Comparison of ENCODE assay signal across 17 mouse cellular contexts in the genomic region with DNA sequence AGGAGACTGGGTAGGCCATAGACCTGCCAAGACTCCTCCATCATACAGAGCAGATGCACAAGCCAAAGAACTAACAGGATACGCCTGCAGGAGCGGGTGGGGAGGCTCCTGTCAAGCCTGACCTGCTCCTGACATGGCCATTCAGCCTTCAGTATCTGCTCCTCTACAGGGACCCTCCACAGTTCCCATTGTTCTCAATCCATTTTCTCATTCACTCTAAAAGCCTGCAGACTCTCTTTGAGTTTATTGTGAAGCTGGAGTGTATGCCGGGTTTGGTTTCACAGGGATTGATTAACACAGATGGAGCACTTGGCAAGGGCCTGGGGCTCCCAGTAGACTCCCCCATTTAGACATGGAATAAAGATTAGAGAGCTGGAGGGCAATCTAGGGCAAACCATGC. TPM values are rescaled to one million over a fixed set of nuclear protein-coding genes. Genes with fewer than 3 reads are reported as not detected.
DNase-seq lines count a peak whose midpoint lies in the region; ATAC-seq lines count a peak whose summit lies in the region.
"Had no signal": no experiment of that assay in that cellular context is flagged by ENCODE, and none has a peak within 500 bp of the region (broad histone marks: within the 10 kb centered on the region; RNA-seq: fewer than 3 reads in every experiment).

No protein-coding gene starts in this region.

- peaks cover 8% of the 10 kb centered on the region for H3K36me3 ChIP-seq in forebrain, embryonic 13.5 days (ENCODE audit: poor library complexity, severe bottlenecking)
- H3K36me3 ChIP-seq in hindbrain, embryonic 14.5 days (replicated peaks; ENCODE audit: control insufficient read depth, insufficient read depth): peaks cover 4% of the 10 kb centered on the region
- H3K36me3 ChIP-seq in midbrain, embryonic 15.5 days (replicated peaks): no peaks in the 10 kb centered on the region; the same call in 1 of the 2 replicates

- no peaks in the 10 kb centered on the region for H3K9me3 ChIP-seq in forebrain, embryonic 13.5 days (replicated peaks)
- no peaks in the 10 kb centered on the region for H3K9me3 ChIP-seq in hindbrain, embryonic 14.5 days (ENCODE audit: control insufficient read depth, low read length)
- H3K9me3 ChIP-seq in midbrain, embryonic 15.5 days: no peaks in the 10 kb centered on the region
- H3K9me3 ChIP-seq: limb, embryonic 13.5 days had no signal

- WGBS in forebrain, embryonic 13.5 days: 3% methylated on average over 3 of the region's 3 CpGs
- WGBS in hindbrain, embryonic 14.5 days: 14% methylated on average over 3 of the region's 3 CpGs
- 10% methylated on average over 3 of the region's 3 CpGs for WGBS in midbrain, embryonic 15.5 days

- H3K4me3 ChIP-seq in forebrain, embryonic 13.5 days: no peak overlapping the region
- H3K4me3 ChIP-seq in hindbrain, embryonic 14.5 days (replicated peaks; ENCODE audit: low read length): no peak overlapping the region
- H3K4me3 ChIP-seq in midbrain, embryonic 15.5 days: no peak overlapping the region
- H3K4me3 ChIP-seq: layer of hippocampus, adult 2 months; left cerebral cortex, adult 2 months; limb, embryonic 13.5 days had no signal

- no peak overlapping the region for H3K4me2 ChIP-seq in forebrain, embryonic 13.5 days
- H3K4me2 ChIP-seq in hindbrain, embryonic 14.5 days (replicated peaks): no peak overlapping the region
- no peak overlapping the region for H3K4me2 ChIP-seq in midbrain, embryonic 15.5 days
- H3K4me2 ChIP-seq: limb, embryonic 13.5 days had no signal

- no peak overlapping the region for H3K9ac ChIP-seq in forebrain, embryonic 13.5 days
- H3K9ac ChIP-seq in hindbrain, embryonic 14.5 days: no peak overlapping the region
- H3K9ac ChIP-seq in midbrain, embryonic 15.5 days: no peak overlapping the region
- H3K9ac ChIP-seq: limb, embryonic 13.5 days had no signal

- H3K27me3 ChIP-seq in forebrain, embryonic 13.5 days: no peaks in the 10 kb centered on the region
- H3K27me3 ChIP-seq in hindbrain, embryonic 14.5 days (ENCODE audit: control insufficient read depth, insufficient read depth, low read length): no peaks in the 10 kb centered on the region
- H3K27me3 ChIP-seq in midbrain, embryonic 15.5 days (replicated peaks): no peaks in the 10 kb centered on the region

- ATAC-seq in forebrain, embryonic 13.5 days: peak; percentile 73
- ATAC-seq in hindbrain, embryonic 14.5 days (ENCODE audit: low FRiP score): peak; percentile 69; the same call in 1 of the 2 replicates
- peak; percentile 62; the same call in 1 of the 2 replicates for ATAC-seq in midbrain, embryonic 15.5 days (replicated peaks)
- ATAC-seq: inflammation-experienced regulatory T-cells, adult 6 months had no signal

- peak; percentile 43 for DNase-seq in embryo, embryonic 10.5 days (ENCODE audit: low spot score)
- no peak for DNase-seq in embryo, embryonic 9.5 days (ENCODE audit: extremely low spot score)
- DNase-seq in hindbrain, embryonic 14.5 days (ENCODE audit: low spot score): no peak
- no peak for DNase-seq in urinary bladder, postnatal 4 days (ENCODE audit: low spot score in 2 of 2)
- DNase-seq in ovary, postnatal 14 days (ENCODE audit: low spot score): no peak
- no peak for DNase-seq in lung, postnatal 14 days
- DNase-seq: cerebellum, adult 11-12 months; heart, adult 11 months; right cerebral cortex, postnatal 14 days; thymus, postnatal 4 days had no signal

- peak overlapping the region; percentile 31; the same call in 1 of the 2 replicates for H3K27ac ChIP-seq in forebrain, embryonic 13.5 days
- no peak overlapping the region; the same call in 1 of the 2 replicates for H3K27ac ChIP-seq in hindbrain, embryonic 14.5 days
- no peak overlapping the region for H3K27ac ChIP-seq in midbrain, embryonic 15.5 days
- H3K27ac ChIP-seq: layer of hippocampus, adult 2 months; left cerebral cortex, adult 2 months; limb, embryonic 13.5 days had no signal

- H3K4me1 ChIP-seq in forebrain, embryonic 13.5 days: peaks cover 24% of the 10 kb centered on the region
- peaks cover 20% of the 10 kb centered on the region for H3K4me1 ChIP-seq in hindbrain, embryonic 14.5 days (replicated peaks; ENCODE audit: control insufficient read depth, insufficient read depth, low read length)
- H3K4me1 ChIP-seq in midbrain, embryonic 15.5 days: peaks cover 18% of the 10 kb centered on the region

RNA-seq across cellular contexts. Expression of gene Pitpnm3, which starts 12.3 kb away (rescaled TPM):
- 0.63 and 0.65 TPM in 2 replicates for polyA plus RNA-seq in forebrain, embryonic 13.5 days (2015; fragmentation: Nextera tagmentation; extraction: Ambion mirVana)
- 4.9 and 5.2 TPM in 2 replicates for polyA plus RNA-seq in hindbrain, embryonic 14.5 days (2014; fragmentation: Nextera tagmentation; extraction: Ambion mirVana)
- 4.8 and 5.3 TPM in 2 replicates for polyA plus RNA-seq in midbrain, embryonic 15.5 days (2015; fragmentation: Nextera tagmentation; extraction: Ambion mirVana)
- polyA plus RNA-seq: inflammation-experienced regulatory T-cells, adult 6 months had no signal

RNA-seq across cellular contexts. Expression of gene Gm43951, which starts 58.7 kb away (rescaled TPM):
- polyA plus RNA-seq in forebrain, embryonic 13.5 days (2015; fragmentation: Nextera tagmentation; extraction: Ambion mirVana): 0.94 and 1.2 TPM in 2 replicates
- polyA plus RNA-seq in hindbrain, embryonic 14.5 days (2014; fragmentation: Nextera tagmentation; extraction: Ambion mirVana): 0.25 and 0.40 TPM in 2 replicates
- polyA plus RNA-seq in midbrain, embryonic 15.5 days (2015; fragmentation: Nextera tagmentation; extraction: Ambion mirVana): 1.8 and 1.9 TPM in 2 replicates
- polyA plus RNA-seq: inflammation-experienced regulatory T-cells, adult 6 months; liver, embryonic 16.5 days had no signal

RNA-seq across cellular contexts. Expression of gene 4933427D14Rik, which starts 59.3 kb away (rescaled TPM):
- 26.2 and 29.9 TPM in 2 replicates for polyA plus RNA-seq in forebrain, embryonic 13.5 days (2015; fragmentation: Nextera tagmentation; extraction: Ambion mirVana)
- polyA plus RNA-seq in hindbrain, embryonic 14.5 days (2014; fragmentation: Nextera tagmentation; extraction: Ambion mirVana): 14.3 and 17.1 TPM in 2 replicates
- 24.0 and 26.0 TPM in 2 replicates for polyA plus RNA-seq in midbrain, embryonic 15.5 days (2015; fragmentation: Nextera tagmentation; extraction: Ambion mirVana)

RNA-seq across cellular contexts. Expression of gene Txndc17, which starts 59.4 kb away (rescaled TPM):
- 152 and 157 TPM in 2 replicates for polyA plus RNA-seq in forebrain, embryonic 13.5 days (2015; fragmentation: Nextera tagmentation; extraction: Ambion mirVana)
- polyA plus RNA-seq in hindbrain, embryonic 14.5 days (2014; fragmentation: Nextera tagmentation; extraction: Ambion mirVana): 141 and 151 TPM in 2 replicates
- 141 and 145 TPM in 2 replicates for polyA plus RNA-seq in midbrain, embryonic 15.5 days (2015; fragmentation: Nextera tagmentation; extraction: Ambion mirVana)
